Mouse (Mus musculus): ENCODE data around the gene Ganab.
"Not testable (repeated sequence)": the region's sequence is repeated elsewhere in the genome, so short reads cannot be mapped to it uniquely, and the experiment has no call there.

Ganab gene

GRCm38 (mm10) chr19:8888511-8889385 lies 9.1 kb upstream of the Ganab start, which contains the start of the genes 1810009A15Rik and Gm49416:
Gene 1810009A15Rik, plus strand, starts transcription at chr19:8888853.
Gene Gm49416, plus strand, starts transcription at chr19:8888926.
- no peak for DNase-seq (ENCODE audit: extremely low read depth, low read depth, low spot score)

- DNase-seq (ENCODE audit: extremely low read depth, low read depth, low spot score): no peak
Measured at GRCm38 (mm10) chr19:8892829-8893766, 4.8 kb upstream of the Ganab start, which contains the start of gene Ints5. Gene Ints5, plus strand, starts transcription at chr19:8893005.

GRCm38 (mm10) chr19:8895397-8895960 lies 2.4 kb upstream of the Ganab start:
- DNase-seq (ENCODE audit: extremely low read depth, low read depth, low spot score): no peak

- not testable (repeated sequence) for DNase-seq (ENCODE audit: extremely low read depth, low read depth, low spot score)
Measured at GRCm38 (mm10) chr19:8896231-8896630, 1.6 kb upstream of the Ganab start.

GRCm38 (mm10) chr19:8897211-8897864 lies 533 bp upstream of the Ganab start:
- not testable (repeated sequence) for DNase-seq (ENCODE audit: extremely low read depth, low read depth, low spot score)

- DNase-seq (ENCODE audit: extremely low read depth, low read depth, low spot score): no peak
Measured at GRCm38 (mm10) chr19:8898576-8898975, 705 bp downstream of the Ganab start.

- DNase-seq (ENCODE audit: extremely low read depth, low read depth, low spot score): no peak
Measured at GRCm38 (mm10) chr19:8899079-8899478, 1.2 kb downstream of the Ganab start.

- DNase-seq (ENCODE audit: extremely low read depth, low read depth, low spot score): no peak
Measured at GRCm38 (mm10) chr19:8903412-8903811, 5.5 kb downstream of the Ganab start.

GRCm38 (mm10) chr19:8908531-8908930 lies 10.7 kb downstream of the Ganab start:
- DNase-seq (ENCODE audit: extremely low read depth, low read depth, low spot score): no peak

- DNase-seq (ENCODE audit: extremely low read depth, low read depth, low spot score): no peak
Measured at GRCm38 (mm10) chr19:8911810-8912209, 13.9 kb downstream of the Ganab start.

GRCm38 (mm10) chr19:8914212-8914611 lies 16.3 kb downstream of the Ganab start:
- DNase-seq (ENCODE audit: extremely low read depth, low read depth, low spot score): no peak

GRCm38 (mm10) chr19:8919000-8919399 lies 21.1 kb downstream of the Ganab start:
- DNase-seq (ENCODE audit: extremely low read depth, low read depth, low spot score): no peak

- no peak for DNase-seq (ENCODE audit: extremely low read depth, low read depth, low spot score)
Measured at GRCm38 (mm10) chr19:8919684-8920072, 21.8 kb downstream of the Ganab start.

GRCm38 (mm10) chr19:8920073-8920736 lies 22.3 kb downstream of the Ganab start, which contains the start of gene B3gat3:
Gene B3gat3, plus strand, starts transcription at chr19:8920374.
- DNase-seq (ENCODE audit: extremely low read depth, low read depth, low spot score): no peak

GRCm38 (mm10) chr19:8920836-8921291 lies 23.0 kb downstream of the Ganab start:
- DNase-seq (ENCODE audit: extremely low read depth, low read depth, low spot score): no peak

GRCm38 (mm10) chr19:8921741-8922140 lies 23.9 kb downstream of the Ganab start:
- no peak for DNase-seq (ENCODE audit: extremely low read depth, low read depth, low spot score)

GRCm38 (mm10) chr19:8926766-8927165 lies 28.9 kb downstream of the Ganab start:
- no peak for DNase-seq (ENCODE audit: extremely low read depth, low read depth, low spot score)

GRCm38 (mm10) chr19:8927891-8928525 lies 30.1 kb downstream of the Ganab start:
- no peak for DNase-seq (ENCODE audit: extremely low read depth, low read depth, low spot score)

GRCm38 (mm10) chr19:8928689-8929223 lies 30.9 kb downstream of the Ganab start:
- no peak for DNase-seq (ENCODE audit: extremely low read depth, low read depth, low spot score)
